Mouse (Mus musculus): ENCODE results near the gene Lrrc8e.

The Lrrc8e gene

GRCm38 (mm10) chr8:4226739-4227347 lies at the start of gene Lrrc8e:
TSS of gene Lrrc8e (plus strand) at chr8:4226827.
- DNase-seq (ENCODE audit: low read depth, low spot score), result peak; percentile 42

GRCm38 (mm10) chr8:4183409-4183808 lies 43.2 kb upstream of the Lrrc8e start:
- no peak for DNase-seq (ENCODE audit: low read depth, low spot score)

- no peak for DNase-seq (ENCODE audit: low read depth, low spot score)
These were observed 40.5 kb upstream of the Lrrc8e start for GRCm38 (mm10) chr8:4186151-4186550.

GRCm38 (mm10) chr8:4188605-4189004 lies 38.0 kb upstream of the Lrrc8e start:
- DNase-seq (ENCODE audit: low read depth, low spot score), result no peak

- DNase-seq (ENCODE audit: low read depth, low spot score), result no peak
These were observed 37.5 kb upstream of the Lrrc8e start for GRCm38 (mm10) chr8:4189031-4189722.

- DNase-seq (ENCODE audit: low read depth, low spot score), result no peak
These were observed 34.3 kb upstream of the Lrrc8e start for GRCm38 (mm10) chr8:4192305-4192704.

GRCm38 (mm10) chr8:4192807-4193587 lies 33.6 kb upstream of the Lrrc8e start:
- peak; percentile 94 for DNase-seq (ENCODE audit: low read depth, low spot score)

GRCm38 (mm10) chr8:4193588-4193894 lies 33.1 kb upstream of the Lrrc8e start:
- DNase-seq (ENCODE audit: low read depth, low spot score), result no peak

GRCm38 (mm10) chr8:4201321-4201720 lies 25.3 kb upstream of the Lrrc8e start:
- DNase-seq (ENCODE audit: low read depth, low spot score), result no peak

GRCm38 (mm10) chr8:4205246-4206123 lies 21.1 kb upstream of the Lrrc8e start:
- DNase-seq (ENCODE audit: low read depth, low spot score), result peak; percentile 59

GRCm38 (mm10) chr8:4206182-4207015 lies 20.2 kb upstream of the Lrrc8e start:
- DNase-seq (ENCODE audit: low read depth, low spot score), result no peak

GRCm38 (mm10) chr8:4207016-4207350 lies 19.6 kb upstream of the Lrrc8e start:
- no peak for DNase-seq (ENCODE audit: low read depth, low spot score)

GRCm38 (mm10) chr8:4211097-4211496 lies 15.5 kb upstream of the Lrrc8e start:
- no peak for DNase-seq (ENCODE audit: low read depth, low spot score)

- peak; percentile 47 for DNase-seq (ENCODE audit: low read depth, low spot score)
These were observed 13.8 kb upstream of the Lrrc8e start for GRCm38 (mm10) chr8:4212809-4213209.

GRCm38 (mm10) chr8:4213210-4214005 lies 13.2 kb upstream of the Lrrc8e start:
- DNase-seq (ENCODE audit: low read depth, low spot score), result peak; percentile 81

- peak; percentile 89 for DNase-seq (ENCODE audit: low read depth, low spot score)
These were observed 12.3 kb upstream of the Lrrc8e start for GRCm38 (mm10) chr8:4214006-4214980.

- DNase-seq (ENCODE audit: low read depth, low spot score), result no peak
These were observed 10.3 kb upstream of the Lrrc8e start for GRCm38 (mm10) chr8:4216296-4216695.

- peak; percentile 94 for DNase-seq (ENCODE audit: low read depth, low spot score)
These were observed 9.6 kb upstream of the Lrrc8e start, which contains the start of gene Prr36 for GRCm38 (mm10) chr8:4216791-4217621. TSS of gene Prr36 (minus strand) at chr8:4217459.
